Mouse (Mus musculus): ENCODE data around the gene Ticam1. TPM values are rescaled to one million over a fixed set of nuclear protein-coding genes. Genes with fewer than 3 reads are reported as not detected.

Gene Ticam1
- total RNA-seq, 2 experiments from 2014 or later: 5.2 to 5.9 TPM

- DNase-seq (ENCODE audit: low spot score in 2 of 2): peak; percentile 84 to 85
Measured at GRCm38 (mm10) chr17:56291171-56291511, 14.6 kb upstream of the Ticam1 start.

DNA sequence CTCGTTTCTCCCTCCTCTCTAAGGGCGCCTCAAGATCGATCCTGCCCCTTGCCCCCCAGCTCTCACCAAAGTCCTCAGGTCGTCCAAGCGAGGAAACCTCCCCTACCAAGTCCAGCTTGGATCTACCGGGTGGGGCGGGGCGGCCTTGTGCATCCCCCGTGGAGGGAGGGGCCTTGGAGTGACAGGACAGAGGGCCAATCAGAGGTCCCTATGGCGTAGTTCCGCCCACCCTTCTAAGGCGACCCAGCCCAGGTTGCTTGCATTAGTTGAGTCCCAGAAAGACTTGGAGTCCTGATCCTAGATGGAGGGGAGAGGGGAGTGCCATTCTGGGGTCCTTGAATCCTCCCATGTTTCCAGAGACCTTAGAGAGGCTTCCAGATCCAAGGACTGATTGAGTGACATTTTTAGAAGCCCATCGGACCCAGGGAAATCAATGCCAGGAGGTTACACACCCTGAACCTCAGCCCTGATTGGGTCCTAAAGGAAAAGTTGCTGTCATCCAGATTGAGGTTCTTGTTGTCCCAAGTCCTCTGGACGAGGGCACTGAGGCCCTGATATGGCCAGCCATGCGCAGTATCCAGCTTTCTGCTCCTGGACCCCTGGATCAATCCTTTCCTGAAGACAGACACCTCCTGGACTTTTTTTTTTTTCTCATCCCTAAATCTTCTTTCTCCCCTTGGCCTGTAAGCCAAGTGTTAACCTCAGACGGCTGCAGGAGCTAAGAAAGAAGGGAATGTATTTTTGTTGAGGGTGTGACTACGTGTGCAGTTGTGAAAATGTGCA, 14.0 kb upstream of the Ticam1 start:
- DNase-seq (ENCODE audit: low spot score in 2 of 2): peak; percentile 79 to 84

GRCm38 (mm10) chr17:56289371-56290331, 13.1 kb upstream of the Ticam1 start:
- peak in 1 of 2 experiments; percentile 22 for DNase-seq (ENCODE audit: low spot score in 2 of 2)

GRCm38 (mm10) chr17:56288866-56289265, 12.3 kb upstream of the Ticam1 start:
- DNase-seq (ENCODE audit: low spot score in 2 of 2): no peak

GRCm38 (mm10) chr17:56287830-56288229, 11.2 kb upstream of the Ticam1 start:
- no peak for DNase-seq (ENCODE audit: low spot score in 2 of 2)

DNA sequence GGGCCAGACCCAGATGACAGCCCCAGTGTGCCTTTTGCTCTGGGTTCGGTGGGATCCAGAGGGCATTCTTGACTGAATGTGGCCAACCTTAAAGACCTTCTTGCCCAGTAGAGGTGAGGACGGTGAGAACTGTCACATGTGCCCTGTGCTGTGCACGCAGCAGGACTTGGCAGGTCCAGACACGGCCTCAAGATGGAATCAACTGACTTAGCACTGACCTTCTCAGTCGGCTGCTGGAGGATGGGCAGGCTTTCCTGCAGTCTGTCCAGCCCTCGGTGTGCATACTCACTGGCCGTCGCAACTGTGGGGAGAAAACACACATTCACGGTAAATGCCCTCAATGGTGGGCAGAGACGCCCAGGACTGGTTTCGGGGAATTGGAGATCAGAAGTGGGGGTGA, 9.4 kb upstream of the Ticam1 start:
- DNase-seq (ENCODE audit: low spot score in 2 of 2): no peak

- peak; percentile 46 to 50 for DNase-seq (ENCODE audit: low spot score in 2 of 2)
Measured at GRCm38 (mm10) chr17:56283316-56283715, 6.7 kb upstream of the Ticam1 start.

- DNase-seq (ENCODE audit: low spot score in 2 of 2): no peak
Measured at GRCm38 (mm10) chr17:56282802-56283201, 6.2 kb upstream of the Ticam1 start.

- no peak for DNase-seq (ENCODE audit: low spot score in 2 of 2)
Measured at GRCm38 (mm10) chr17:56281193-56281592, 4.6 kb upstream of the Ticam1 start.

DNA sequence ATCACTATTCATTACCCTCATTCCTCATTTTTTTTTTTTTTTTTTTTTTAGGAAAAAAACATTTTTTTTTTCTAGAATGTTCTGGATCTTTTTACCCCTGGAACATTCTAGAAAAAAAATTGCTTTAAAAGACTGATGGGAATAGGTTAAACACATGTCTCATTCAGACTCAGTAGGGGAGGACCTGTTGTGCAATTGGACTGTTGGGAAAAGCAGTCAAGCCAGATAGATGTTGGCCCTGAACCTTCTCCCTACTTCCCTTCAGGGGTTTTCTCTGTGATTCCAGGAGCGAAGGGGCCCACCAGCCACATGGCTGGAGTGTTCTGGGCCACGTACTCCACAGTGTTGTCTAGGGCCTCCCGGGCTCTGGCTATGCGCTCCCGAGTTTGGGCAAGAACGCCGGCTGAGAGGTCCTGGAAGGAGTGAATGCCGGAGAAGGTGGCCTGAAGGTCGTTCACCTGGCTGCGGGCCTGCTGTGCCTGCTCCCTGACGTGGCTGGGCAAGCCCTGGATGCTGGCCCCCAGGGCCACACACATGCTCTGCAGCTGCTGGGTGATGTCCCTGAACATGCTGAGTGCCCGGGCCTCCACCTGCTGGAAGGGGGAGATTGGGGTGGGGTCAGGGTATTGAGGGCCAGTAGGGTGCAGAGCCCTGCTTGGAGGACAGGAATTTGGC, 3.0 kb upstream of the Ticam1 start:
- DNase-seq (ENCODE audit: low spot score in 2 of 2): no peak

DNA sequence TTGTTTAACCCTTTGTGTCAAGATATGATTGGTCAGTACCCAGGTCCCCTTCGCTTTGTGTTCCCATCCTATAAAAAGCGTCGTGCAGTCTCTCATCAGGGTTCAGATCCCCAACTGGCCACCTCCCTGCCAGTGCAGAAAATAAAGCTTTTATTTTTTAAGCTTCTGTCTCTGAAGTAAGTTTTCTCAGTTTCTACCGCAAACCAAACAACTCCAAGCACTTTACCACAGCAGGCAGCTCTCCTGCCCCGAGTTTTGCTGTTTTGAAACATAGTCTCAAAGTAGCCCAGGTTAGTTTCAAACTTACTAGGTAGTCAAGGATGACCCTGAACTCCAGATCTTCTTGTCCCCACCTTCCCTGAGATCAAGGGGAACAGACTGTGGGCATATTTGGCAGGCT, 1.8 kb upstream of the Ticam1 start:
- no peak for DNase-seq (ENCODE audit: low spot score in 2 of 2)

GRCm38 (mm10) chr17:56277567-56277893, 944 bp upstream of the Ticam1 start:
- no peak for DNase-seq (ENCODE audit: low spot score in 2 of 2)

DNA sequence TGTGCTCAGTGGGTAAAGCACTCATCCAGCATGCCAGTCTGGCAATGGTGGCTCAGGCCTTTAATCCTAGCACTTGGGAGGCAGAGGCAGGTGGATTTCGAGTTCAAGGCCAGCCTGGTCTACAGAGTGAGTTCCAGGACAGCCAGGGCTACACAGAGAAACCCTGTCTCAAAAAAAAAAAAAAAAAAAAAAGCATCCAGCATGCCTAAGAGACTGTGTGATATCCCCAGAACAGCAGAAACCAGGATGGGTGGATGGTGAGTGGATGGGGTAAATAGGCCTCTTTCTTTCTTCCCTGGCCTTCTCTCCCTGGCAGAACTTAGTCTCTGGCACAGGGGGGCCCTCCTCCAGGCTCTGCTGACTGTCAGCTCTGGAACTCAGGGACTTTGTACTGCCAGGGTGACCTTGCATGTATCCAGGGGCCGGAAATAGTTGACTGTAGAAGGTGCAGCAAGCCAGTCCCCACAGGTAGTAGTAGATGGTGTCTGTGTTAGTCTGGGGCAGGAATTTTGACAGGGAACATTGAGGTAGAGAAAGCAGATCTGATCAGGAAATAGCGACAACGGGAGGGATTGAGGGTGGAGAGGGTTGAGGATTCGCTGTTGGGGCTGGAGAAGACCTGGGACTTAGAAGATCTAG, 625 bp downstream of the Ticam1 start:
- no peak for DNase-seq (ENCODE audit: low spot score in 2 of 2)

GRCm38 (mm10) chr17:56273986-56274385, 2.6 kb downstream of the Ticam1 start:
- DNase-seq (ENCODE audit: low spot score in 2 of 2): no peak

DNA sequence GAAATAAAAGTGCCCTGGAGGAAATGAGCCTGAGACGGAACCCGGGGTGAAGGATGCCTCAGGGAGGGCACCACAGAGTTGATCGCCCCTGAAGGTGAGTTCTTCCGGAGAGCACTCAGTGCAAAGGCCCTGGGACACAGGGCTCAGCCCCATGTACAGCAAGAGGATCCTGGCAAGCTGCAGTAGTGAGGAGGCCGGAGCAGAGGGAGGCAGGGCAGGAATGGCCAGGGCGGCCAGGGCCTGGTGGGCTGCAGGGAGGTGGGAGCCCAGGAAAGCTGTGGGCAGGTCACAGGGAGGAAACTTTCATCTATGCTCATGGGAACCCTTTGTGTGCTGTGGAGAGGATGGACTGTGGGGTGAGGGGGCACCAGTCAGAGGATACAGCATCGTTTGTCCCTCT, 3.1 kb downstream of the Ticam1 start:
- no peak for DNase-seq (ENCODE audit: low spot score in 2 of 2)

- DNase-seq (ENCODE audit: low spot score in 2 of 2): no peak
Measured at GRCm38 (mm10) chr17:56272644-56273043, 3.9 kb downstream of the Ticam1 start.

DNA sequence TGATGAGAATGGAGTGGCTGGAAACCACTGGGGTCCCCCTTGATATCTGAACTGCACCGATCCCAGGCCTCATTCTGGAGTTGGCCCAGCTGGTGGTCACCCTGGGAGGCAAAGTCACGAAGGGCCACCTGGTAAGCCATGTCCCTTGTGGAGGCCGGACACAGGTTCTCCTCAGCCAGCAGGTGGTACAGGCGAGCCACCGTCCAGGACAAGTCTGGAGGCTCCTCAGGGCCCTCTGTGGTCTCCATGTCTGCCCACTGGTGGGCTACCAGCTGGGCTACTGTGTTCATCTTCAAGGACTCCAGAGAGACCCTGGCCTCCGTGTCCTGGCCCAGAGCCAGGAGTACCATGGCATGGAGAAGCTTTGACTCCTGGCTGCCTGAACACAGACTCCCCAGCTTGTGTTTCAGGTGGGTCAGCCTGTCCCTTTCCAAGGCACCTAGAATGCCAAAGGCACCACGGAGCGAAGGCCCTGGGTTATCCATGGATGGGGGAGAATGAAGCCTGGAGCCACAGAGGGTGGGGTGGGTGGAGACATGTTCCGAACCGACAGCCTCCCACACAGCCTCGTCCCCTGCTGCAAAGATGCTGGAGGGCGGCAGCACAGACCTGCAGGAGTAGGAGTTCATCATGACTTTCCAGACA, 4.9 kb downstream of the Ticam1 start:
- DNase-seq (ENCODE audit: low spot score in 2 of 2): no peak

DNA sequence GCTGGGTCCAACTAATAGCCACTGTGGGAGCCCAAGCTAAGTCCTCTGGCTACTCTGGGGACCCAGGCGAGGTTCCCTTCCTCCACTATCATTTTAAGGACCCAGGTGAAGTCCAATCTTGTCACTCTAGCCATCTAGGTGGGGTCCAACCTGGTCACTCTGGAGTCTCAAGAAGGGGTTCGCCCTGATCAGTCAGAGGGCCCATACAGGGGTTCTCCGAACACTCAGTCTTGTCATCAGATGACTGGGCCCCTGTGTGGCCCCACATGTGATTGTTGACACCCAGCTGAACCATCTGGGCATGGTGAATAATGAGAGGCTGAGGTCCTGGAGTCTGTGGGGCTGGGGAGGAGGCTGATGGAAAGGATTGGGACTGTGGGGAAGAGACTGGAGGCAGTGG, 6.8 kb downstream of the Ticam1 start:
- no peak for DNase-seq (ENCODE audit: low spot score in 2 of 2)

GRCm38 (mm10) chr17:56269153-56269630, 7.4 kb downstream of the Ticam1 start:
- DNase-seq (ENCODE audit: low spot score in 2 of 2): peak; percentile 49 to 58

GRCm38 (mm10) chr17:56266271-56266670, 10.3 kb downstream of the Ticam1 start:
- DNase-seq (ENCODE audit: low spot score in 2 of 2): no peak

GRCm38 (mm10) chr17:56265869-56266268, 10.7 kb downstream of the Ticam1 start:
- DNase-seq (ENCODE audit: low spot score in 2 of 2): no peak
